Mouse (Mus musculus) liver, embryonic 16.5 days (tissue): ENCODE data around the gene Map2k6. TPM values are rescaled to one million over a fixed set of nuclear protein-coding genes. Genes with fewer than 3 reads are reported as not detected.

ENCODE experiments used
- ATAC-seq: fragments of 200-750 bp; cut with Nextera tagmentation; 2 replicates; pipeline ENCODE4 v1.8.0; 2017; ENCODE audit warnings: low read depth, mild to moderate bottlenecking, moderate number of reproducible peaks, moderate library complexity
- H3K27ac ChIP-seq: fragments of 300-500 bp; sonication (generic); 2 replicates; pipeline ENCODE4 v1.5.1; 2014; ENCODE audit warnings: mild to moderate bottlenecking, low read length
- H3K27me3 ChIP-seq: fragments of 300-500 bp; sonication (generic); 2 replicates; pipeline ENCODE4 v1.6.1; 2014; ENCODE audit warnings: low read depth, low read length, mixed read lengths; ENCODE audit not compliant: control insufficient read depth, insufficient read depth
- H3K36me3 ChIP-seq: fragments of 300-500 bp; sonication (generic); 2 replicates; pipeline ENCODE4 v1.6.1; 2014; ENCODE audit warnings: mild to moderate bottlenecking; ENCODE audit not compliant: control insufficient read depth, insufficient read depth
- H3K4me1 ChIP-seq: fragments of 300-500 bp; sonication (generic); 2 replicates; pipeline ENCODE4 v1.6.1; 2014; ENCODE audit warnings: low read depth, low read length, mixed read lengths; ENCODE audit not compliant: control insufficient read depth
- H3K4me2 ChIP-seq: fragments of 300-500 bp; sonication (generic); 2 replicates; pipeline ENCODE4 v1.6.1; 2014; ENCODE audit warnings: low read depth, low read length, mixed read lengths
- H3K4me3 ChIP-seq: fragments of 300-500 bp; sonication (generic); 2 replicates; pipeline ENCODE4 v1.5.1; 2014; ENCODE audit warnings: low read depth, mild to moderate bottlenecking, low read length
- H3K9ac ChIP-seq: fragments of 300-500 bp; sonication (generic); 2 replicates; pipeline ENCODE4 v1.6.1; 2014; ENCODE audit warnings: low read depth, low read length
- H3K9me3 ChIP-seq: fragments of 300-500 bp; sonication (generic); replicated peaks from 2 replicates; pipeline ENCODE4 v1.6.1; 2016; ENCODE audit warnings: low read length; ENCODE audit not compliant: control insufficient read depth
- WGBS: fragments of 180-500 bp; shearing (Covaris S2); extraction: QIAGEN DNeasy Blood & Tissue Kit; methylation state at CpG from one replicate; pipeline ENCODE4 v1.1.7; 2014; ENCODE audit not compliant: insufficient replicate concordance; 5-methylcytosine and 5-hydroxymethylcytosine counted together
- polyA plus RNA-seq: library from polyadenylated mRNA; unstranded; fragments of >200 nt; fragmentation: Nextera tagmentation; extraction: Ambion mirVana; gene quantifications from 2 replicates; pipeline ENCODE4 v1.2.1, GENCODE M21; 2015

The Map2k6 gene
- polyA plus RNA-seq, 1 experiment from 2014 or later = 5.5 TPM

DNA sequence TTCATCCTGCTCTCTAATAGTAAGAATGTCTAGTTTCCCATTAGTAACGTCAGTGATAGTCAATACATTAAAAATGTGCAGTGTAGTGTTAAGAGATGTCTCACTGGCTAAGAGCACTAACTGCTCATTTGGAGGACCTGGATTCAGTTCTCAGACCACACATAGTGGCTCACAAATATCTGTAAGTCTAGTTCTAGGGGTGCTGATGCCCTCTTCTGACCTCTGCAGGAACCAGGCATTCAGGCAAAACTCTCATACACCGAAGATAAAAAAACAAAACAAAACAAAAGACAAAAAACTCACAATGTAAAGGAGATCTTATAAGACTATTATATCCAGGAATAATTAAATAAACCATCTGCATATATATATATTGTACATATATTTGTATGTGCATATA is 72.4 kb downstream of the Map2k6 start:
- Histone ChIP-seq H3K36me3 (no peaks in the 10 kb centered on the region), H3K27ac (no peak overlapping the region), H3K27me3 (no peaks in the 10 kb centered on the region), H3K4me3 (no peak overlapping the region), H3K9ac (no peak overlapping the region), H3K4me2 (no peak overlapping the region), H3K4me1 (peaks cover 5% of the 10 kb centered on the region), H3K9me3 (no peaks in the 10 kb centered on the region)
- WGBS = 79% methylated on average over 2 of the region's 2 CpGs
- no peak for ATAC-seq

DNA sequence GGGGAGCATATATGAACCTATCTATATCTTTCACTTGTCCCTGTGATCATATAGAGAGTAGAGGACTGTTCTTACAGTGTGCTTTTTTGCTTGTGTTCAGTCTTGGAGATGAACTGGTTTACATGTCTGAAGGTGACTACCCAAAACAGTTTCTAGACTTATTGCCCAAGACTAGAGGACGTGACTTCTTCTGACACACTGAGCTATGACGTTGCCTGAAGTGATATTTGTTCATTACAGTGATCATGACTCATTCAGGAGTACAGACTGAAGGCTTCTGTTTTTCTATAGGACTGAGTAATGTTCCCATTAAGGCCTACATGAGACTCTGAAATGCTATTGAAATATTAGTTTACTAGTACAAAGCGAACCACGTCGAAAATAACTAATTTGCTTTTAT is 73.2 kb downstream of the Map2k6 start:
- no peak for ATAC-seq

DNA sequence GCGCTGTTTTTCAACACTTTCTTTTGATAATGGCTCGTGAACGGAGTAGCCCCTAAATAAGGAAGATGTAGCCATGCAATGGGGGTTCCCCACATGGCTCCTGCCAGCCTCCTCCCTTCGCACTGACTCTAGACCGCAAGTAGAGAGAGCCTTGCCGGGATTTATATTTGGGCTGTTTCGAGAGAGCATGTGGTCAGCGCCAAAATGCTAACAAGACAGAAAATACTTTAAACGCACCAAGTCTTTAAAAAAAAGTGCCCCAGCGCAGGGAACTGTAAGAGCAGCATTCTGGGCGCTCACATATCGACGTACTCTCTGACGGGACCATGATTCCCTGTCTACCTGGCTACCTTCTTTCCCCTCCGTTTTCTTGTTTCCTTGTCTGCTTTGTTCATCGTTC is 74.6 kb downstream of the Map2k6 start:
- Histone ChIP-seq H3K4me1 (peaks cover 25% of the 10 kb centered on the region), H3K9me3 (no peaks in the 10 kb centered on the region), H3K27ac (no peak overlapping the region), H3K4me3 (no peak overlapping the region), H3K4me2 (no peak overlapping the region), H3K27me3 (no peaks in the 10 kb centered on the region), H3K9ac (no peak overlapping the region), H3K36me3 (no peaks in the 10 kb centered on the region)
- ATAC-seq = no peak
- 77% methylated on average over 16 of the region's 16 CpGs for WGBS

More for the DNA sequence above, 73.2 kb downstream of the Map2k6 start:
- no peak overlapping the region for H3K4me3 ChIP-seq
- no peaks in the 10 kb centered on the region for H3K27me3 ChIP-seq
- H3K36me3 ChIP-seq = no peaks in the 10 kb centered on the region
- no peaks in the 10 kb centered on the region for H3K9me3 ChIP-seq
- peaks cover 11% of the 10 kb centered on the region for H3K4me1 ChIP-seq
- no peak overlapping the region for H3K27ac ChIP-seq
- H3K4me2 ChIP-seq = no peak overlapping the region
- WGBS = 67% methylated on average over 5 of the region's 5 CpGs
- H3K9ac ChIP-seq = no peak overlapping the region

DNA sequence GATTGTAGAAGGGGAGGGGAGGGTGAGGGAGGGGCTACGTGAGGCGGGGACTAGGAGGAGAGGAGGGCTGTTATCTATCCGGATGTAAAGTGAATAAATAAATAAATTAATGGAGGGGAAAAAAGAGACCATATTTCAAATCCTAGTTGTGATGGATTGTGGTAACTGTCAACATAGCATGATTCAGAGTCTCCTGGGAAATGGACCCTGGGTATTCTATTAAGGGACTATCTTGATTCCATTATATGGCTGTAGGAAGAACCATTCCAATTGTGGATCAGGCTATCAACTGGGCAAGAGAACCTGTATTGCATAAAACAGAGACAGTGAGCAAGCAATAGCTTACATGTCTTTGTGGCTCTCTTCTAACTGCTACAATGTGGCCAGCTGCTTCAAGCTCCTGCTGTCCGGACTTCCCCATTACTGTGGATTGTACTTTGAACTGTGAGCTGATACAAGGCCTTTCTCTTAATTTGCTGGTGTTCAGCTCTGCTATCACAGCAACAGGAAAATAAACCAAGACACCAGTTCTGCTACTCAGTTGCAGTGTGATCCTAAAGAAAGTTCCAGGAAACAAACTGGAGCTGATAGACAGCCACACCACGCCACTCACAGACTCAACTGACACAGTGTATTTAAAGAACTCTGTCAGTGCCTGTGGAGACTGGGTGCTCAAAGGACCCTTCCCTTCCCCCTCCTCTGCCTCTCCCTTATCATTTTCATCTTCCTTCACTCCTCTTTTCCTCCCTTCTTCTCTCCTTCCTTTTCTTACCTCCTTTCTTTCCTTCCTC is 77.6 kb downstream of the Map2k6 start:
- Histone ChIP-seq H3K4me1 (peaks cover 38% of the 10 kb centered on the region), H3K9ac (no peak overlapping the region), H3K4me3 (no peak overlapping the region), H3K27ac (peak overlapping the region; percentile 18), H3K4me2 (no peak overlapping the region), H3K27me3 (no peaks in the 10 kb centered on the region), H3K9me3 (no peaks in the 10 kb centered on the region), H3K36me3 (no peaks in the 10 kb centered on the region)
- ATAC-seq = peak; percentile 28; the same call in 1 of the 2 replicates
- WGBS = 11% methylated on average over 5 of the region's 5 CpGs

DNA sequence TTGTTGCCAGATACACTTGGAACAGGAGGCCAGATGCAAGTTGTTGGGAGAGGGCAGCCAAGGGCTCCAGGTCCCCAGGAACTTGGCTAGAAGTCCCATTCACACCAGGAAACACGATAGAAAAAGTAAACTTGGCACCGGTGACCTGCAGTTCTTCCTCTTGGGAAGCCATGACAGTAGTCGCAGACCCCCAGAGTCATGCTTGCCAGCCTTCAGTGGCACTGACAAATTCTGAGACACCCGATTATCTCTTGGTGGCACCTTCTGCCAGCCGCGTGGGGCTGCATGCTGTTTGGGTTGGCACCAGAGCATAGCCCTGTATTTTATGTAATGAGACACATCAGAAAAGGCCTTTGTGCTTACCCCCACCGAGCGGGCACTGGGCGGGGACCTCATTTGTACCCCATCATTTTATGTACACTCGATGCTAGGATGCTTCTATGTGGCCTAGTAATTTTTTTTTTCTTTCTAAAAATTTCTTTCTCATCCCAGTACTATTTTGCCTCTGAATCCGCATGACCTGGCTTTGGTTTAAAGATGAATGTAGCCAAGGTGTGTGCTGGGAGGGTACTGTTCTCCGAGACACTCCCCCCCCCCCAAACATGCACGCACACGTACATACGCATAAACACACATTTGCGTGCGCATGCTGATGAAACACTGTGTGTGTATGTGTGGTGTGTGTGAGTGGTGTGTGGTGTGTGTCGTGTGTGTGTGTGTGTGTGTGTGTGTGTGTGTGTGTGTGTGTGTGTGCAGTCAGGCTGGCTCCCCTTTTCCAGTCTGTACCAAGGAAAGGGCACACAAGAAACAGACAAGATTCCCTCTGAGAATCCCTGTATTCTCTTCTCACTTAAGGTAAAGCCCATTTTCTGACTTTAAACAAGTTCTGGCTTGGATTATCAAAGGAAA is 79.3 kb downstream of the Map2k6 start:
- 64% methylated on average over 18 of the region's 18 CpGs for WGBS

DNA sequence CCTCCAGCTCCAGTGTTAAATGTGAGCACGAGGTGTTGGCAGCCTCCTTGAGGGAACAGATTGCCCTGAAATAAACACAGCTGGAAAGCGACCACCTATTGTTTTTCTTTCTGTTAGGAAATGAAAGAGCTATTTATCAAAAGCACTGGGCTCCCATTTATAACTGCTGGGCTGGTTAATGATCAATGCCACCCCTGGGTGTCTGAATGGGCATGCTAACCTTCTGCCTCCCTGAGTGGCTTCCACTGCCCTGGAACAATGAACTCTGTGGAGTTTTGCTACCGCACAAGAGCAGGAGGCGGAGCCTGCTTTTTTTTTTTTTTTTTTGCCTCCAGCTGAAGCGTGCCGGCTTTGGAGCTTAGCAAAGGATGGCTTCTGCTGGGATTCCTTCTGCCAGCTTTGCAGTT is 80.1 kb downstream of the Map2k6 start:
- Histone ChIP-seq H3K4me1 (peaks cover 38% of the 10 kb centered on the region), H3K36me3 (no peaks in the 10 kb centered on the region)

More for the DNA sequence above, 79.3 kb downstream of the Map2k6 start:
- no peaks in the 10 kb centered on the region for H3K27me3 ChIP-seq
- H3K27ac ChIP-seq = 0 out of 2 replicates have a peak overlapping the region, but pooled peaks have one; percentile 30
- peaks cover 38% of the 10 kb centered on the region for H3K4me1 ChIP-seq
- H3K36me3 ChIP-seq = no peaks in the 10 kb centered on the region
- ATAC-seq = no peak
- no peak overlapping the region for H3K4me3 ChIP-seq
- H3K9me3 ChIP-seq = no peaks in the 10 kb centered on the region
- no peak overlapping the region for H3K4me2 ChIP-seq
- H3K9ac ChIP-seq = no peak overlapping the region

DNA sequence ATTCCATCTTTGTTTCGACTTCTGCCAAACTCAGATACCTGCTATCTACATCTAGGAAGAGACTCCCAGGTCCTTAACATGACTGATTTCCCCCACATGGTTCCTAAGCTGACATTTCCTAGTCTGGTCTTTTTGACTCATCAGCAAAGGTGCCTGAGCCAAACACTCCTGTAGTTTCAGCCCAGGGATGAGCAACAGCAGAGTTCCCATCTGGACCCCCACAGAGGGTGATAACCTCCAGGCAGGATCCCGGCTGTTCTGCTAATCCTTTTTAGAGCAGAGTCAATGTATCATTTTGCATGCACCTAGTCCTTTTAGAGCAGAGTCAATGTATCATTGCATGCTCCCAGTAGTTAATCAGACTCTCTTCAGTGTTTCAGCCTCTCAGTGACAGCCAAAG is 82.5 kb downstream of the Map2k6 start:
- no peak overlapping the region for H3K27ac ChIP-seq
- H3K36me3 ChIP-seq = no peaks in the 10 kb centered on the region
- WGBS = 52% methylated on average over 2 of the region's 2 CpGs
- H3K4me1 ChIP-seq = peaks cover 33% of the 10 kb centered on the region
- no peak overlapping the region for H3K4me3 ChIP-seq
- no peaks in the 10 kb centered on the region for H3K27me3 ChIP-seq
- no peaks in the 10 kb centered on the region for H3K9me3 ChIP-seq
- H3K9ac ChIP-seq = no peak overlapping the region
- H3K4me2 ChIP-seq = no peak overlapping the region
- ATAC-seq = no peak

More for the DNA sequence above, 80.1 kb downstream of the Map2k6 start:
- Histone ChIP-seq H3K27ac (no peak overlapping the region), H3K27me3 (no peaks in the 10 kb centered on the region), H3K9ac (peak overlapping the region; percentile 43), H3K9me3 (no peaks in the 10 kb centered on the region), H3K4me3 (peak overlapping the region; percentile 45), H3K4me2 (peak overlapping the region; percentile 64)
- peak; percentile 37 for ATAC-seq
- WGBS = 4% methylated on average over 5 of the region's 6 CpGs

- 76% methylated on average over 8 of the region's 8 CpGs for WGBS
Measured at GRCm38 (mm10) chr11:110482176-110482575, 83.3 kb downstream of the Map2k6 start.

More at GRCm38 (mm10) chr11:110482176-110482575, 83.3 kb downstream of the Map2k6 start:
- peaks cover 26% of the 10 kb centered on the region for H3K4me1 ChIP-seq
- H3K36me3 ChIP-seq = no peaks in the 10 kb centered on the region
- no peak overlapping the region for H3K27ac ChIP-seq
- no peak overlapping the region for H3K4me2 ChIP-seq
- no peaks in the 10 kb centered on the region; the same call in 1 of the 2 replicates for H3K9me3 ChIP-seq
- H3K27me3 ChIP-seq = no peaks in the 10 kb centered on the region
- H3K4me3 ChIP-seq = no peak overlapping the region
- ATAC-seq = no peak
- H3K9ac ChIP-seq = no peak overlapping the region
